Mouse (Mus musculus) CD4-positive helper T cell, adult 2 months (primary cell): ENCODE data around the gene Erich3.

Source experiments
- DNase-seq: peaks from one replicate; pipeline ENCODE4 v3.0.0-alpha.2; 2012; ENCODE audit warnings: low read depth, missing footprints, low spot score

Erich3 gene

DNA sequence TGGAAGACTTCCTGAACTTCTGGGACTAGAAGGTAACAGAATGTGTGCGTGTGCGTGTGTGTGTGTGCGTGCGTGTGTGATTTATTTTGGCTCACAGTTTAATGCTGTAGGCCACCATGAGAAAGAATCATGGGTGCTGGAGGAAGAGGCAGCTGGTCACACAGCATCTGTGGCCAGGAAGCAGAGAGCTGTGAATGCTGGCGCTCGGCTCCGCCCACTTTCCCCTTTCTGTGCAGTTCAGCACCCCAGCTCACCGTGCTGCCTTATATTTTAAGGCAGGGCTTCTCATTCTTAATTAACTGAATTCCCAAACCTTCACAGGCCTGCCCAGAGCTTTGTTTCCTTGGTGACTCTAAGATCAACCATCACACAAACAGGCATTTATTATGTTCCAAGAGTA is 9.7 kb downstream of the Erich3 start:
- no peak for DNase-seq

DNA sequence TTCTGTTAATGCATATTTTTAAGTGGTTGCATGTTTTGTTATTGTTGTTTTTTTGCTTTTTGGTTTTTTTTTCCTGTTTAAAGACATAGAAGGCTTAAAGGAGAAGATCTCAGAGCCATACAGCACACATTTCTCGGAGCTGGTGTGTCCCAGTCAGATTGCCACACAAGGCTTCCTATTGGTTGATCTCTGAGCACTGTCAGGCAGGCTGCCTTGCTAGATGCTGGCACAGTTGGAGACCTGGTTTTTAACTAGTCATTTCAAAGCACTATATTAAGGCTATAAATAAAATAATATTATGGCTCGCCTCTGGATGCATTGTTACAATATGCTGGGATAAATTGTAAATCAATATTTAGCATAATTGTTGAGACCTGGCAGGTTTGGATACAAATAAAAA is 18.9 kb downstream of the Erich3 start:
- DNase-seq: no peak

DNA sequence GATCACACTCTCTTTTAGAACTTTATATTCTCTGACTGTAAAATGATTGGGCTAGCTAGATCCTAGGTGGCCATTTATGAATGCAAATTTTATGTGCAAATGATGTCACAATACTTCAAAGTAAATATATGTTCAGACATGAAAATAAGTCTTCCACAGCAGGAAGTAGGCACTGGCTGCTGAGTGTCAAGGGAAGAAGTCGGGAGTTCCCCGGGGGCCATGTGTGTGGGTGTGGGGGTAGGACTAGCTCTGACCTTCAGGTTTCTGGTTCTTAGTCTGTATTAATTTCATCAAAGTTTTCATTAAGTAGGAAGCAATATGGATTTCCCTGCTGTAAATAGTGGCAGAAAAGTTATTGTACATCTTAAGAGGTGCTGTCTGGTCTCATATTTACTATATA is 20.0 kb downstream of the Erich3 start:
- no peak for DNase-seq

DNA sequence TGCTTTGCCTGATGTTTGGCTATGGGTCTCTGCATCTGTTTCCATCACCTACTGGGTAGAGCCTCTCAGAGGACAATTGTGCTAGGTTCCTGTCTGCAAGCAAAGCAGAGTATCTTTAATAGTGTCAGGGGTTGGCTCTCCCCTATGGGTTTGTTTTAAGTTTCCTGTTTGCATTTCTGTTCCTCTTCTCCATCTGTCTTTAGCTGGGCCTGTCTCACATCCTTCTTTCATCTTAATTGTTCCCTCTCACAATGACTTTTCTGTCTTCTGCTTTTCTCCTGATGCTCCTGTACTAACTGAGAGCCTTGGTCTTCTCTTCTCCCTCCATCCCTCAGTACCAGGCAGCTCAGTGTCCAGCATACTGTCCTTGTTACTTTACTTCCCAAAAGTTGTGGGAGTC is 26.6 kb downstream of the Erich3 start:
- DNase-seq: no peak

DNA sequence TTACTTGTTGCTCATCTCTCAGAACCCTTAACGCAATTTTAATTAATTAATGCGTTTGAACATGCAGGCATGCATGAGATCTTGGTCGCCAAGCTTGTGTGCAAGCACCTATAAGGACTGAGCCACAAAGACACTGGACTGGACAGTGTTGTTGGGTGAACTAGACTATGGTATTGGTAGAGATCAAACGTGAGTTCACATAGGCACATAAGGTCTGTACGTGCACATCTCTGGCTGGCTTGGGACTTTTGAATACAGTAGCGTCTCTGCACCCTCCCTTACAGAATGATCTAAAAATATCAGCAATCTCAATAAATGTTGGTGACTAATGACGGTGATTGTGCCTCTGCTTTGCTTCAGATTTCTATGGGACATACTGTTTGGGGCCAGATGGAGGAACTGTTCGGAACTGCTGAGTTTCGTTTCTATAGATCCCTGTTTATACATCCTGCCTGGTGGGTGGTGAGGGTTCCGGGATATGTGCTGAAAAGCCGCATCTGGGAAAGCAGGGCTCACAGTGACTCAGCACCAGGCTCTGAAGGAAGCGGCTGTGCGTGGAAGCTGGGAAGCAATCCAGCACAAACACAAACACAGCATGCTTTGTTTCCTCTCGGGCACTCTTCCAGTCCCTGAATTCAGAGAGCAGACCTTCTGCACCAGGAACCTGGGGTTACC is 28.4 kb downstream of the Erich3 start:
- no peak for DNase-seq

DNA sequence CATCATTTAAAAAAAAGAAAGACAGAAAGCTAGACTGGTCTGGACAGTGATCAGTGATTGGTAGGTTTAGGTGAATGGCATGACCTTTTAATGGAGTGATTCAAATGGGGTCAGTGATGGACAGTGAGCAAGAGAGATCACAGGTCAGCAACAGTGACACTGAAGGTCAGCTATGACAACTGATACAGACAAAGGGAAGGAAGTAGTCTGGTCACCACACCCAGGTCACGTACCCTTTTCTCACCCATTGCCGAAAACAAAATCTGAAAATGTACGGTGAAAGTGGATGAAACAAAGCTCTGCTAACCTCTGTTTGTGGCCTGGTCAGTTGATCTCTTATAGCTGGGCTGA is 28.9 kb downstream of the Erich3 start:
- DNase-seq: no peak

DNA sequence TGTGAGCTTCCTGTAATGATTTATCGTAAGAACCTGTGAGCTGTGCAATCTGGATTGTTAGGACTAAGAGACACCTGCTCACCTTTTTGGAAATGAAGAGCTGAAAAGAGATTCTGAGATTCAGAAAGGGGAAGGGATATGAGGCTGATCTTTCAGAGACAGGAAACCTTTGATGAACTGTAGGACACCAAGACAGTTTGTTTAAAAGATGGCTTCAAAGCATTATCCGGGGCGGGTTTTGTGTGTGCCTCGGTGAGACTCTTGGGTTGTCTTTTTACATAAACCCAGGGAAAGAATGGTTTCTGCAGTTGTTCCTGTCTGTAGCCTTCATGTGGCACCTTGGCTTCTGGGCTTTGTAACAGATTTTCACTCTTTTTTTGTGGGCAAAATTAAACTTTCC is 30.2 kb downstream of the Erich3 start:
- DNase-seq: no peak

DNA sequence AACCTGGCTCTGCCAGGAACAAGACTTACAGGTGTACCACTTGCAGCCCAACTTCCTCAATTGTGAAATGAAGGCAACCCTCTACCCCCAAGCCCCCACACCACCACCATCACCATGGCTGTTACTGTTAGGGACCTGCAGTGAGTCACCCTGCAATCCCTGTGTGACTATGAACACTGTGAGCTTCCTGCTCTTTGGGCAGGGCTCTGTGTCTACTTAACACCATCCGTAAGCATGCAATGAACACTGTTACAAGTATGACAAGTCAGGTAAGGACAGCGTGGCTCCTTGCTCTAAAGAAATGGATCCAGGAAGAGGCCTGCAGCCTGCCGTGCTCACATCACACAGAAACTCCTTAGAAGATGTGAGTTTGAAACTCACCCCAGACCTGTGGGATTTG is 33.0 kb downstream of the Erich3 start:
- DNase-seq: no peak

DNA sequence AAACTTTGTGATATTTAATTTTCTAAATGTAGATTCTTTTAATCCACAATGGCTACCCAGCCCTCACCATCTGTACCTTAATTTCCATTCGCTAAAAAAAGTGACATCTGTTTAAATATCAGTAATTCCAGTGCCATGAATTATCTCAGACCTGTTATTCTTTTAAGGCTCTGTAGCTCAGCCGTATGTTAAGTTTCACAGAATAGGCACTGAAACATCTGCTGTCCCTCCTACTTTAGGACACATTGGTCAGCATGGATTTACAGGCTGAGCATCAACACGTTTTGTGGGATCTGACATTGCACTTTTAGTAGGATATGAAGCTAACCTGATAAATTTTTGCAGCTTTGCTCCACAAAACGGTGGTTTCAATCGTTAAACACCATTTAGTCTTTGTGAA is 35.2 kb downstream of the Erich3 start:
- no peak for DNase-seq

DNA sequence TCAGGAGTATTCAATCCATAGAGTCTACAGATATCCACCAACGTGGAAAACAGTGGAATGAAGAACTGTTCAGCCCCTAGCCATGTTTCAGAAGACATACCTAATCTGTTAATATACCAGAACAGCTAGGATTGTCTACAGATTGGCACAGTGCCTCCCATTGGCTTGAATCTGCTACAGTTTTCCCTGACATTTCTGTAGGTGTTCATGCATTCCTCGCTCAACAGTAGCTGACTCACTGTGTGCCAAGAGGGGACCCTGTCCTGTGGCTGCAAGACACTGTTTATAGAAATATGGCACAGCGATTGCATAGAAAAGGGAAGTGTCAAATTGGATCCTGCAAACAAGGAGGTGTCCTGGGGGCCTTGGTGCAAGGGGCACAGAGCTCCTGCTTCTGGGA is 36.6 kb downstream of the Erich3 start:
- no peak for DNase-seq

DNA sequence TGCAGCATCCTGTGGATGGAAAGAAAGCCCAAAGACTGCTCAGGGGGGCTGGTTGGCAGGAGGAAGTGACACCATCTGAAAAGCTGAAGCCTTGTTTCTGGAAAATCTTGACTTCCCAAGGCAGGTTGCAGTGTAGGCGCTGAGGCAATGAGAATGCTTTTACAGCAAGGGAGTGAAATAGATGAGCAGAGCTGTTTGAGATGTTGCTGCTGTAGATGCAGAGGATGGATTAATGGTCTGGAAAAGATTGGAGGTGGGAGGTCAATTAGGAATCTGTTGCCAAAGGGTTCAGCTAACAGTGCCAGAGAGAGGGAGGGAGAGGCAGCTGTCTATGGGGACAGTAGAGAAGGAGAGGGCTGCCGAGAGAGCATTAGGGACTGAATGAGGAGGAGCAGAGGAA is 37.1 kb downstream of the Erich3 start:
- no peak for DNase-seq

DNA sequence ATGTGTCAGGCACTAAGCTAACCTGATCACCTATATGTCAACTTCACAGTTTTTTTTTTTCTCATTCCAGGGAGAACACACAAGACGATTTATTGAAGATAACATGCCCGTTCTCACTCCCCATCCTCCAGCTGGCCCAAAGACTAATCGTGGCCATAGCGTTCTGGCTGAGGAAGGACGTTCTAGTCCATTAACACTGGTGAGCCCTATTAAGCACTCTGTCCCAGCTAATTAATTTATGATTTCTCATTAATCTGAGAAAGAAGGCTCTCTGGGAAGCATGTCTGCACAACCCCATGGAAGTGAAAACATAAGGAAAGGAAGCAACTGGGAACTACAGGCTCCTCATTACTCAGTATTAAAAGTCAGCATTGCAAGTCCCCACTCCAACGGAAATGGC is 41.1 kb downstream of the Erich3 start:
- DNase-seq: no peak

DNA sequence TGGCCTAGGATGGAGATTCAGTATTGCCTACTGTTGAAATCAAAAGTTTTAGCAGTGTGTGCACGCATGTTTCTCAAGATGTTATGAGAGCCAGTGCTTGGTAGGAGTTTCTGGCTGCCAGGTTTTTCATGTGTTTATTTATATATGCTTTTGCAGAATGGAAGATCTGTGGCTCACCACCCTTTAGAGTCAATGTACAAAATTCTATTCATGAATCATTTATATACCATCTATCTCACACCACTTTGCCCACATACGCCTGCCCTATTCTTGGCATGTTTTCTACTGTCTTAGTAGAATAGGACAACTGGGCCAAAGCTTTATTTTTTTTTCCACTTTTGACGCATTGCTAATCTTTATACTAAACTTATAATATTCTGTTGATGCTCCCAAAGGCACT is 44.5 kb downstream of the Erich3 start:
- no peak for DNase-seq

DNA sequence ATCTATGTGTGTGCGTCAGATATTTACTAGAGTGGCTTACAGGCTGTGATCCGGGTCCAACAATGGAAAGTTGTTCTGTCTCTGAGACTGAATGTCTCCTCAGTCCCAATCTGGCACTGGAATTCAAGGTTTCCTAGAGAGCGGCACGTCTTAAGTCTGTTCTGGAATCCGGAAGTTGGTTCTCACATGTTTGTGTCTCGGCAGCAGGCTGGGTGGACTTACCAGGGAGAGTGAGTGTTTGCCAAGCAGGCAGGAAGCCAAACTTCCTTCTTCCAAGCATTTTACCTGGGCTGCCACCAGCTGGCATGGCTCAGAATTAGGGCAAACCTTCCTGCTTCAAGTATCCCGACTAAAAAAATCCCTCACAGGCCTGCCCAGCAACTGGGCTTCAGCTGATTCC is 59.5 kb downstream of the Erich3 start:
- DNase-seq: no peak

DNA sequence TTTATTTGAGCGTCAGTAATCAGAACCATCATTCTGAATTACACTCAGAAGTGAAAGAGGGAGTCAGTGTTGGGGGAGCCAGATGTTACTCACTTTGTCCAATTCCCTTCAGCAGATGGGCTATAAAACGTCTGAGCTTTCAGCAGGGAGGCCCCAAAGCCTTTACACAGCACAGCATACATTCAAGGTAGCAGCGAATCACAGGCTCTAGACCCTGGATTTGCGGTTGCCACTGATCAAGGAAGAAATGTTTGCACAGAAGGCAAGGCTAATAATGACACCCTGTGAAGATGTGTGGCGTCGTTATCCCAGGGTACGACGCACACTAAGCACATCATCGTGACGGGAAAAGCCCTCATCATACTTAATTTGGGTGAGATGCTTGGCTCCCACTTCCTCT is 67.8 kb downstream of the Erich3 start:
- no peak for DNase-seq

DNA sequence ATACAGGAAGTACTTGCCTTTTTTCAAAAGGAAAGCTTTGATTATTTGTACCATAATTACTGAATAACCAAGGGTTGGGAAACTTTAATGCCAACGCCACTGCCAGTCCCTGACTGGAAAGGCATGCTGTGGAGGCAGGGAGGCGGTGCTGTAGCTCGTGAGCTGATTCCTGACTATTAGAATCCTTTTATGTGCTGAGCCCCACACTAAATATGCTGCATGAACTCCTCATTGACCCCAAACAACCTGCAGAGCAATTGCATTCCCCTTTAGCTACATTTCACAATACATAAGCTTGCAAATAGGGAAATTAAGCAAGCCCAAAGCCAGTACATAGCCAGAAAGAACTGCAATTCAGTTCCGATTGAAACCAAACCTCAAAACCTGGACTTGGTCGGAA is 77.8 kb downstream of the Erich3 start:
- no peak for DNase-seq

DNA sequence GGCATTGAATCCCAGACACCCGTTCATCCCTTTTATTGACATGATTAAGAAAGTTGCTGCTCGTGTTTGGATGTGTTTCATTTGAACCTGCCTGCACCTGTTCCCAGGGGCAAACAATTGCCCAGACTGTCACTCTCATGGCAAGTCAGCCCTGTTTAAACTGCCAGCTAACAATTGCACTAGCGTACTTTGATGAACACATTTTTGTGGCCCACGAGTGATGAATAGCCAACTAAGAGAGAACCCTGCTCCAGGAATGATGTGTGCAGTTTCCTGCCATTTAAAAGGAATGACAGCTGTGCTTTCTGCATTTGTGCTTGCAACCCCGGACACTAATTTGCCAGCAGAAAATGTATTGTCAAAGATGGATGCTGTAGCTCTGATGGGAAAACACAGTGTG is 79.3 kb downstream of the Erich3 start:
- DNase-seq: no peak

DNA sequence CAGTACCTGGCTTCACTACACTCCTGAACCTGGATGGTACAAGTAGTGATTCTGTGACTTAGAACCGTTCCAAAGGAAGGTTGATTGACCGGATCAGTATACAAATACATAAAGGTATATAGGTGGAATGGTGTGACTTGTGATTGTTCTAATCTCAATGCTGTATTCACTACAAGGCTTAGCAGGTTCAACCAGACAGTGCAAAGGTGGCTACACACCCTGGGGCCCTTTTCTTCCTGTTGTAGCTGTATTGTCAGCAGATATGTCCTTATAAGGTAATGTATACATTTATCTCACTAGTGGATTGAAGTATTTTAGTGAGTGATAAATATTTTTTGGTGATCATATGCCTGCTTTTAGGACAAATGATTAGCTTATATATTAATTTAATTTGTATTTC is 80.7 kb downstream of the Erich3 start:
- no peak for DNase-seq

DNA sequence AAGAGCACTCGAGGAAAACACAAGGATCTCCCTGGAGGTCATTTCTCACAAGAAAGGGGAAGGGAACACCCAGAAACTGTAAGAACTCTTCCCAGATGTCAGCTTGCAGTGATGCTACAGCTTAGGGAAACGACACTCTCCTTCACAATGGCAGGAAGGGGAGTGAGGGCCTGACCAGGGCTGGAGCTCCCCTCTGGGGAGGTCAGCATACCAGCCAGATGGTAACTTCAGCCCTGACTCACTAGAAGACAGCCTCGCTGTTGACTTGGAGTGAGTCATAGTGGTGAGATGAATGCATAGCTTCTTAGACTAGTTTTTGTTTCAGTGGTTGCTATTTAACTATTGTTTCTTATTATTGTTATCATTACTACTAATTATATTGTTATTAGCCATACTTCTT is 90.8 kb downstream of the Erich3 start:
- DNase-seq: no peak

DNA sequence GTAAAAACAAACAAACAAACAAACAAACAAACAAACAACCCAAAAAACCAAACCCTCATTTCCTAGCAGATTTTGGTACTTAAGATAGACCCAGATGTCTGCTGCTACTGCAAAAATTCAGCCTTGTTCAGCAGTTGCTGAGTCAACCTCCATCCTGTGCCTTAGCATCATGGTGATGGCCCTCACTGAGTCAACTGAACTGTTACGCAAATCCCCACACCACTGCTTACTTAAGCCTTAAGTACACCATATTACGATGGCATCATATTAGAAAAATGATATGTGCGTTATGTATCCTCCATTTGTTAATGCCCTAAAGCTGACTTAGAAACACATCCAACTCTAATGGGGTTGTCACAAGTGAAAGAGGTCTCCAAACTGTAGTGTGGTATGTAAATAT is 91.6 kb downstream of the Erich3 start:
- DNase-seq: no peak

DNA sequence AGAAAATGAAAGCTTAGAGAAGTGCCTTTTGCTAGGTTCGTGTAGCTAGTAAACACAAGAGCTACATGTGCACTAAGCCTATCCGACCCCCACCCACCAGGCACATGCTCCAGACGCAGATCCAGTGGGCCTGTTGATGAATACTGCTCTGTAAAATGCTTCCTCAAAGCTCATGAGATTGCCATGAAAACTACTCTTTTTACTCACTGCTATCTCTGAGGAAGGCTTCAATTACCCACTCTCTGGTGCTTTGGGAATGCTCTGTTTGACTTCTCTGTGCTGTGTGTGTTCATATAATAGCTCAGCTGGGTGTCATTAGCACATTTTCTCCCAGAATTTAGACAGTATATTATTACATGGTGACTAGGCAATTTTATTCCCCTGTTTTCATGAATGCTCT is 94.4 kb downstream of the Erich3 start:
- DNase-seq: no peak

DNA sequence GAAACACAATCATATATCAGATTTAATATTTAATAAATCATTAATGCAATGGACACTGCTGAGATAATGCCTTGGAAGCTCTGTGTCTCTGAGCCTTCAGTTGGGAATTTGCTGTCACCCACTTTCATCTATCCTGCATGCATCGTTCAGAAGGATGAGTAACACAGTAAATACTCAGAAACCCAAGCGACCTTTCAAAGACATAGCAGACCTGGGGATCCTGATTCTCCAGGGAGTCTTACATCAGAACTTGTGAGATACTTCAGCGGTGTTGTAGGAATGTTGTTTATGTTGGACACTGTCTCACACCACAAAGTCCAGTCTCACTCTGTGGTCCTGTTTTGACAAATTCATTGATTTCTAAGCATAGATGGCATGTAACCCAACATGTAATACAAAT is 97.4 kb downstream of the Erich3 start:
- DNase-seq: no peak

DNA sequence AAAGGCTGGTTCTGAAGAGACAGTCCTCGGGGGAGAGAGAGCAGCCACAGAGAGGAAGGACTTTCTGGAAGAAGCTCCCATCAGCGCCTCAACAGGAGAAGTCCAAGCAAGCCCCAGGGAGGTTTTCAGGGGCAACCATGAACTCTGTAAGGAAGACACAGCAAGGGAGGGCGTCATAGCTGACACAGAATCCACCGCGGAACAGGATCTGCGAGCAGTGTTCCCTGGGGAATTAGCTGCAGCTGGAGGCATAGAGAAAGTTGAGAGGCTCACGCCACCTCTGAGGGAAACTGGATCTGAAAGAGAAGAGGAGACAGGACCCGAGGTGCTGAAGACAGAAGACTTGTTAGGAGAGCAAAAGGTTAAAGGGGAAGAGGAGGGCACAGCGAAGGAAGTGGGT is 99.7 kb downstream of the Erich3 start:
- no peak for DNase-seq

DNA sequence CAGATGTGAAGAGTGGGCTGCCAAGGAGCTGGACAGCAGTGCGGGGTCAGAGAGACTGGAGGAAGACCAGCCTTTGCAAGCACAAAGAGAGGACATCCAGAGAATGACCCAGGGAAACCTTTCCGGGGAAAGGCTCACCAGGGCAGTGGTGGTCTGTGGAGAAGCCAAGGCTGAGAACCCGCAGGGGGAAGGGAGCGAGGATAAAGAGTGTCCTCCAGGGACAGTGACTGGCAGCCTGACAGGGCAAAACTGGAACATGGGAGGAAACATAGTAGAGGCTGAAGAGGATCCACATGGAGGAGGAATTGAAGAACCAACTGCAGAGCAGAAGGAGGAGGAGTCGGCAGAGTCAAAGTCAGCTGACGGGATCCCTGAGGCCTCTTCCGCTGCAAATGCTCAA is 100.5 kb downstream of the Erich3 start:
- no peak for DNase-seq

DNA sequence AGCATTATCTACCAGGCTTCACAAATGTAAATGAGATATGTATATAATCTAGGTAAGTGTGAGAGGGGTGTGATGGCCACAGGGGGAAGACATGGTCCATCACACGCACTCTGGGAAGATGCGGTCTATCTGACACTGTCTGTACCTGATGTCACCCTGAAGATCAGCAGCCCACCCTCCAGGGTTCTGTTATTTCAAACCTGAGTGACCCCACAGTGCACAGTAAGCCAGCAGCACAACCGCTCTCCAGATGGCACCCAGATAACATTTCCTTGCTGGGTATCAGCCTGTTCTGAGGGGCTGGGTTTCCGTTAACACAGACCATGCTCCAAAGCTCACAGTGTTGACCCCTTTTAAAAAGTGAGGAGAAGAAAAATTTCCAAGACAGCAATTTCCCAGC is 102.7 kb downstream of the Erich3 start:
- no peak for DNase-seq
